Mouse (Mus musculus) MEL-GATA-1-ER (cell line): ENCODE measurements around the gene Dst.

Source experiments
- DNase-seq: peaks from one replicate; pipeline ENCODE4 v3.0.0-alpha.2; 2012; ENCODE audit warnings: low read depth; ENCODE audit errors: extremely low read depth

Dst gene

GRCm38 (mm10) chr1:34167151-34168057, 259.4 kb downstream of the Dst start:
- DNase-seq, result no peak

- no peak for DNase-seq
Measured at GRCm38 (mm10) chr1:34169086-34169485, 261.1 kb downstream of the Dst start.

GRCm38 (mm10) chr1:34174517-34174916, 266.5 kb downstream of the Dst start:
- DNase-seq, result no peak

- no peak for DNase-seq
Measured at GRCm38 (mm10) chr1:34174961-34175360, 266.9 kb downstream of the Dst start.

GRCm38 (mm10) chr1:34178022-34178727, 270.1 kb downstream of the Dst start:
- DNase-seq, result no peak

- DNase-seq, result no peak
Measured at GRCm38 (mm10) chr1:34179756-34180155, 271.7 kb downstream of the Dst start.

- no peak for DNase-seq
Measured at GRCm38 (mm10) chr1:34182406-34183249, 274.6 kb downstream of the Dst start.

GRCm38 (mm10) chr1:34183250-34183926, 275.4 kb downstream of the Dst start:
- no peak for DNase-seq

GRCm38 (mm10) chr1:34184266-34184665, 276.2 kb downstream of the Dst start:
- no peak for DNase-seq

- DNase-seq, result no peak
Measured at GRCm38 (mm10) chr1:34186033-34186432, 278.0 kb downstream of the Dst start.

- DNase-seq, result no peak
Measured at GRCm38 (mm10) chr1:34187501-34187900, 279.5 kb downstream of the Dst start.

GRCm38 (mm10) chr1:34188721-34189236, 280.8 kb downstream of the Dst start:
- no peak for DNase-seq

GRCm38 (mm10) chr1:34189318-34189717, 281.3 kb downstream of the Dst start:
- DNase-seq, result no peak

- no peak for DNase-seq
Measured at GRCm38 (mm10) chr1:34189970-34190369, 281.9 kb downstream of the Dst start.

- no peak for DNase-seq
Measured at GRCm38 (mm10) chr1:34192174-34192573, 284.1 kb downstream of the Dst start.

- DNase-seq, result no peak
Measured at GRCm38 (mm10) chr1:34200791-34201190, 292.8 kb downstream of the Dst start.

- DNase-seq, result peak; percentile 0
Measured at GRCm38 (mm10) chr1:34201483-34201882, 293.5 kb downstream of the Dst start.

- DNase-seq, result no peak
Measured at GRCm38 (mm10) chr1:34211704-34212103, 303.7 kb downstream of the Dst start.

GRCm38 (mm10) chr1:34216456-34216855, 308.4 kb downstream of the Dst start:
- DNase-seq, result no peak

GRCm38 (mm10) chr1:34218323-34218722, 310.3 kb downstream of the Dst start:
- peak; percentile 10 for DNase-seq

GRCm38 (mm10) chr1:34218801-34219200, 310.8 kb downstream of the Dst start:
- no peak for DNase-seq
